Comparison of ENCODE assay signal across 12 mouse cellular contexts in the genomic region with DNA sequence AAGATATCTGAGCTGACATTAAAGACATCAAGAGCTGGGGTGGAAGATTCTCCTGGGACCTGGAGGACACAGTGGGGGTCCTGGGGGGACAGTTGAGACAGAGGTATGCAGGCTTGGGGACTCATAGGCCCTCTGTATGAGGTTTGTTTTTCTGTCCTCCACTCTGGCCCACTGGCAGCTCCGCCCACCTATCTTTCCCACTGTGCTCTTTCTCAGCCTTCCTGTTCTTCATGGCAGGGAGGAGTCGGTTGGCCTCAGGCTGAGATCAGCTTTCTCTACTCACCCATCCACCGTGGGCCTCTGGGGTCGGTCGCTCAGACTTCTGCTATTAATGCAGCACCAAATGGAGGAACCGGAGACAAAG.
DNase-seq lines count a peak whose midpoint lies in the region; ATAC-seq and TF ChIP-seq lines count a peak whose summit lies in the region.
"Had no signal": no experiment of that assay in that cellular context is flagged by ENCODE, and none has a peak within 500 bp of the region (broad histone marks: within the 10 kb centered on the region; RNA-seq: fewer than 3 reads in every experiment).

No protein-coding gene starts in this region.

- H3K79me2 ChIP-seq in heart, adult 2 months (replicated peaks; ENCODE audit: control insufficient read depth, insufficient read depth, low read length): no peaks in the 10 kb centered on the region

- H3K9ac ChIP-seq in heart, adult 2 months (ENCODE audit: low read depth, low read length): no peak overlapping the region
- H3K9ac ChIP-seq in midbrain, embryonic 12.5 days (replicated peaks): no peak overlapping the region
- H3K9ac ChIP-seq in midbrain, embryonic 11.5 days (ENCODE audit: low read length): no peak overlapping the region
- no peak overlapping the region for H3K9ac ChIP-seq in embryonic facial prominence, embryonic 14.5 days (ENCODE audit: low read depth, low read length)
- no peak overlapping the region for H3K9ac ChIP-seq in hindbrain, embryonic 15.5 days
- H3K9ac ChIP-seq: liver, embryonic 14.5 days had no signal

- 44% methylated on average over 6 of the region's 6 CpGs for WGBS in heart, adult 2 months
- 39% methylated on average over 6 of the region's 6 CpGs for WGBS in midbrain, embryonic 12.5 days
- 50% methylated on average over 6 of the region's 6 CpGs for WGBS in midbrain, embryonic 11.5 days
- WGBS in embryonic facial prominence, embryonic 14.5 days: 22% methylated on average over 6 of the region's 6 CpGs
- WGBS in hindbrain, embryonic 15.5 days: 33% methylated on average over 6 of the region's 6 CpGs

- no peak overlapping the region for H3K4me2 ChIP-seq in midbrain, embryonic 12.5 days (replicated peaks)
- H3K4me2 ChIP-seq in midbrain, embryonic 11.5 days: no peak overlapping the region
- H3K4me2 ChIP-seq in embryonic facial prominence, embryonic 14.5 days (ENCODE audit: low read depth, low read length): no peak overlapping the region
- H3K4me2 ChIP-seq in hindbrain, embryonic 15.5 days: no peak overlapping the region

- TF ChIP-seq EP300 in heart, adult 2 months (IDR thresholded peaks at IDR 0.05; ENCODE audit: insufficient read depth, low read depth, low read length): no peak

- H3K4me3 ChIP-seq in heart, adult 2 months: no peak overlapping the region
- H3K4me3 ChIP-seq in midbrain, embryonic 12.5 days: no peak overlapping the region
- no peak overlapping the region for H3K4me3 ChIP-seq in midbrain, embryonic 11.5 days (ENCODE audit: low read depth, low read length)
- no peak overlapping the region for H3K4me3 ChIP-seq in embryonic facial prominence, embryonic 14.5 days (ENCODE audit: low read depth, low read length)
- H3K4me3 ChIP-seq in hindbrain, embryonic 15.5 days: no peak overlapping the region

- no peak for DNase-seq in heart, adult 2 months
- no peak for DNase-seq in heart, adult 18-20 months
- DNase-seq in midbrain, embryonic 11.5 days (ENCODE audit: low spot score, missing footprints): no peak
- no peak for DNase-seq in embryonic facial prominence, embryonic 14.5 days (ENCODE audit: low spot score)
- no peak for DNase-seq in frontal cortex, postnatal 25 days (ENCODE audit: low spot score in 2 of 2)
- no peak for DNase-seq in right cerebral cortex, postnatal 4 days
- DNase-seq: right cerebral cortex, adult 18-20 months; thymus, postnatal 36 days had no signal

- ATAC-seq in midbrain, embryonic 12.5 days (ENCODE audit: low FRiP score, low read depth): 0 out of 2 replicates have a peak, but pooled peaks have one; percentile 28
- ATAC-seq in midbrain, embryonic 11.5 days (ENCODE audit: low FRiP score): no peak
- peak; percentile 34; the same call in 1 of the 2 replicates for ATAC-seq in embryonic facial prominence, embryonic 14.5 days (ENCODE audit: low read depth)
- ATAC-seq in hindbrain, embryonic 15.5 days (ENCODE audit: low FRiP score, low read depth): 0 out of 2 replicates have a peak, but pooled peaks have one; percentile 10

- no peaks in the 10 kb centered on the region for H3K27me3 ChIP-seq in heart, adult 2 months (ENCODE audit: control insufficient read depth, insufficient read depth, low read length)
- no peaks in the 10 kb centered on the region for H3K27me3 ChIP-seq in midbrain, embryonic 12.5 days
- no peaks in the 10 kb centered on the region for H3K27me3 ChIP-seq in midbrain, embryonic 11.5 days (ENCODE audit: control insufficient read depth, insufficient read depth, low read length)
- H3K27me3 ChIP-seq in embryonic facial prominence, embryonic 14.5 days (replicated peaks; ENCODE audit: control insufficient read depth, insufficient read depth, low read length): no peaks in the 10 kb centered on the region
- no peaks in the 10 kb centered on the region for H3K27me3 ChIP-seq in hindbrain, embryonic 15.5 days

- no peaks in the 10 kb centered on the region for H3K36me3 ChIP-seq in heart, adult 2 months (ENCODE audit: control insufficient read depth, insufficient read depth, low read length)
- no peaks in the 10 kb centered on the region for H3K36me3 ChIP-seq in midbrain, embryonic 12.5 days
- H3K36me3 ChIP-seq in midbrain, embryonic 11.5 days (ENCODE audit: control insufficient read depth, insufficient read depth, low read length): no peaks in the 10 kb centered on the region
- H3K36me3 ChIP-seq in embryonic facial prominence, embryonic 14.5 days (ENCODE audit: control insufficient read depth, insufficient read depth, low read length): no peaks in the 10 kb centered on the region
- no peaks in the 10 kb centered on the region for H3K36me3 ChIP-seq in hindbrain, embryonic 15.5 days

- peak overlapping the region; percentile 65 for H3K27ac ChIP-seq in heart, adult 2 months
- peak overlapping the region; percentile 1; the same call in 1 of the 2 replicates for H3K27ac ChIP-seq in midbrain, embryonic 12.5 days (replicated peaks)
- H3K27ac ChIP-seq in midbrain, embryonic 11.5 days (ENCODE audit: low read depth, low read length): no peak overlapping the region
- H3K27ac ChIP-seq in embryonic facial prominence, embryonic 14.5 days (replicated peaks; ENCODE audit: low read depth, low read length): no peak overlapping the region
- no peak overlapping the region for H3K27ac ChIP-seq in hindbrain, embryonic 15.5 days (replicated peaks)
- H3K27ac ChIP-seq: liver, embryonic 14.5 days; macrophage had no signal

- TF ChIP-seq CTCF in heart, adult 2 months (IDR thresholded peaks at IDR 0.05): no peak

- intact Hi-C loops in heart, adult 2 months (cut with DNase I): loop anchor here (2.0 to 5.0 kb wide), 2 partner anchors 28 to 62 kb away; no protein-coding TSS in a partner anchor

- TF ChIP-seq POLR2A in heart, adult 2 months (IDR thresholded peaks at IDR 0.05; ENCODE audit: insufficient read depth, low read depth, low read length): no peak

- no peaks in the 10 kb centered on the region for H3K9me3 ChIP-seq in midbrain, embryonic 12.5 days
- H3K9me3 ChIP-seq in midbrain, embryonic 11.5 days (ENCODE audit: control insufficient read depth, low read length): no peaks in the 10 kb centered on the region
- H3K9me3 ChIP-seq in embryonic facial prominence, embryonic 14.5 days (ENCODE audit: control insufficient read depth, low read length): no peaks in the 10 kb centered on the region
- H3K9me3 ChIP-seq in hindbrain, embryonic 15.5 days: no peaks in the 10 kb centered on the region; the same call in 1 of the 2 replicates

- peaks cover 4% of the 10 kb centered on the region for H3K4me1 ChIP-seq in heart, adult 2 months (ENCODE audit: control insufficient read depth, insufficient read depth, low read length)
- H3K4me1 ChIP-seq in midbrain, embryonic 12.5 days: peaks cover 41% of the 10 kb centered on the region
- peaks cover 26% of the 10 kb centered on the region for H3K4me1 ChIP-seq in midbrain, embryonic 11.5 days (ENCODE audit: control insufficient read depth, insufficient read depth, low read length)
- peaks cover 11% of the 10 kb centered on the region for H3K4me1 ChIP-seq in embryonic facial prominence, embryonic 14.5 days (ENCODE audit: control insufficient read depth, insufficient read depth, low read length)
- peaks cover 20% of the 10 kb centered on the region for H3K4me1 ChIP-seq in hindbrain, embryonic 15.5 days (replicated peaks)

Comparison
In these comparisons a context has a peak if more than half of its experiments do, and no peak if none do; other contexts are left out.
1. H3K27ac ChIP-seq: peak in heart, adult 2 months (single experiment) and midbrain, embryonic 12.5 days (single experiment); none in midbrain, embryonic 11.5 days (single experiment), embryonic facial prominence, embryonic 14.5 days (single experiment) and hindbrain, embryonic 15.5 days (single experiment).